Mouse (Mus musculus): ENCODE measurements around the gene Coro1a. TPM values are rescaled to one million over a fixed set of nuclear protein-coding genes. Genes with fewer than 3 reads are reported as not detected.

Coro1a gene
- polyA plus RNA-seq (2012; rRNA removed) = 208 and 229 TPM in 2 replicates

DNA sequence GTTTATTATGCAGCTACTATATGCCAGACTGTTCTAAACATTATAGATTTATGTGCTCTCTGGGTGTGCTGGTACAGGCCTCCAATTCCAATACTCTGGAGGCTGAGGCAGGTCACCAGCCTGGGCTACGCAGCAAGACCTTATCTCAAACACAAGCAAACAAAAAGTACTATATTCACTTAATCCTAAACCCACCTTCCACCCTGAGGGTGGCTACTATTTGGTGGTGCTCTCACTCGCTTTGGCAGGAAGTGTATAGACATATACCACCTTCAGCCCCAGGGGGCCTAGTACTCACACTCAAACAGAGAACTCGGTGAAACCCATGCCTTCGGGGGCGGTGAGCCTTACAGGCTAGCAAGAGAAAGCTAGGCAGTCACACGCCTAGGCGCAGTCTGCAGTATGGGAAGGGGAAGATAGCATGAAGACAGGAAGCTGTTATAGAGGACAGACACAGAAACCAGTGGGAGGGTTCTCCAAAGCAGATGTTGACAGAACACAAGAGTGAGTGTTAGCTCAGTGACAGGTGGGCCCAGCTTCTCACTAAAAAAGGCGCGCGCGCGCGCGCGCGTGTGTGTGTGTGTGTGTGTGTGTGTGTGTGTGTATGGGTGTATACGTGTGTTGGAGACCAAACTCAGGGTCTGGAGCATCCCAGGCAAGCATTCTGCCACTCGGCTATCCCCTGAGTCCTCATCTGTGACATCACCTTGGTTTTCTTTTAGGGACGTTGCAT lies at the start of gene Coro1a:
Coro1a (minus strand) TSS at position 346 of the 733 bp plus-strand sequence.
- H3K4me1 ChIP-seq (ENCODE audit: control insufficient read depth, insufficient read depth, low read length) = no peaks in the 10 kb centered on the region
- no peak for DNase-seq
- no peak for TF ChIP-seq POLR2A (IDR thresholded peaks at IDR 0.05; ENCODE audit: borderline replicate concordance, extremely low read depth, low read depth, low read length)
- no peak for TF ChIP-seq CTCF (IDR thresholded peaks at IDR 0.05; ENCODE audit: insufficient read depth, low read length)
- no peak within 1 kb of the TSS for H3K4me3 ChIP-seq (replicated peaks; ENCODE audit: extremely low read depth, low read depth, low read length)
- 68% methylated on average over 19 of the region's 19 CpGs for WGBS

DNA sequence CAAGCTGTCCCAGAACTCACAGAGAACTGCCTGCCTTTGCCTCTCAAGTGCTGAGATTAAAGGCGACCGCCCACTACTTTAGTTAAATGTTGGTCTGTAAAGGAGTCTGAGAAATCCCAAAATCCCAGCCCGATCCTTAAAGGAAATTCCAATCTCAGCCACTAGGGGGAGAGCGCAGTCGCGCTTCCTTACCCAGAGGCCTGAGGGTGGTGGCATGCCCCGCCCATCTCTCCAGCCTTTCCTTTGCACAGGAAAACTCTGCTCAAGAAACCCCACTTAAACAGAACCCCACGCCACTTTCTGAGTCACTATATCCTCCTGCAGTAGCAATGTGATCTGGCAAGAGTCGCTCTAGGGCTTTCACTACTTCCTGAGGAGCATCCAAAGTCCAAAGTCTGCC lies 47.3 kb upstream of the Coro1a start:
- WGBS = 1% methylated on average over 9 of the region's 9 CpGs
- peak; percentile 74 for DNase-seq

DNA sequence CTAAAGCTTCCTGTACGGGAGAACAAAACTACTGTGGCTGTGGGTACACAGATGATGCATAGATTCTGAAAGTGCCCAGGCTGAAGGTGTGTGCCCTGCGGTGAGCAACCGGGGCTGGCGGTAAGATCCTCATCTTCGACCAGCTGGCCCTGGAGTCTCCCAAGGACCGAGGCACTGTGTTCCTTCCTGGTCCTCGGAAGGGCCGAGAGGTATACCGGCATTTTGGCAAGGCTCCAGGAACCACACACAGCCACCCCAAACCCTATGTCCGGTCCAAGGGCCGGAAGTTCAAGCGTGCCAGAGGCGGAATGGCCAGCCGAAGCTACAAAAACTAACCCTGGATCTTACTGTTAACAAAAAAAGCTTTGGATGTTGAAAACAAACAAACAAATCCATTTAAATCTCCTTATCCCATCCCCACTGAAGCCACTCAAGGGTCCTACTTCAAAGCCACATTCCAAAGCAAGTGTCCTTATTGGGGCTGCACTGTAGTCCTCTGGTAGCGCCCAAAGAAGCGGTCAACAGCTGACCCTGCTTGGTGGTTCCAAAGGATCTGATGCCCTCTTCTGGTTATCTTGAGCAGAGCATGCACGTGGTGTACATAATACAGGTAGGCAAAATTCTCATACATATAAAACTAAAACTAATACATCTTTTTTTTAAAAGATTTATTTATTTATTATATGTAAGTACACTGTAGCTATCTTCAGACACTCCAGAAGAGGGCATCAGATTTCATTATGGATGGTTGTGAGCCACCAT lies 42.2 kb upstream of the Coro1a start:
- WGBS = 71% methylated on average over 17 of the region's 17 CpGs

More for the DNA sequence above, 47.3 kb upstream of the Coro1a start:
- Histone ChIP-seq H3K4me3 (replicated peaks; ENCODE audit: extremely low read depth, low read depth, low read length) (no peak overlapping the region), H3K4me1 (ENCODE audit: control insufficient read depth, insufficient read depth, low read length) (no peaks in the 10 kb centered on the region)
- TF ChIP-seq POLR2A (IDR thresholded peaks at IDR 0.05; ENCODE audit: borderline replicate concordance, extremely low read depth, low read depth, low read length) (no peak), CTCF (IDR thresholded peaks at IDR 0.05; ENCODE audit: insufficient read depth, low read length) (peak; percentile 85)

DNA sequence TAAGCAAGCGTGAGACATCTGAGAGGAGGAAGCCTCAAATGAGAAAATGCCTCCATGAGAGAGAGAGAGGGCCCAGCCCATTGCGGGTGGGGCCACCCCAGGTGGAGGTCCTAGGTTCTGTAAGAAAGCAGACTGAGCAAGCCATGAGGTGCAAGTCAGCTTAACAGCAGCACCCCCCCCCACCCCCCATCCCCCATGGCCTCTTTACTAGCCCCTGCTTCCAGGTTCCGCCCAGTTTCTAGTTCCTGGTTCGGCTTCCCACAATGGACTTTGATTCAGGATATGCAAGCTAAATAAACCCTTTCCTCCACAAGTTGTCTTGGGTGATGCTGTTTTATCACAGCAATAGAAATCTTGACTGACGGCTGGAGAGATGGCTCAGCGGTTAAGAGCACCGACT lies 41.2 kb upstream of the Coro1a start:
- TF ChIP-seq POLR2A (IDR thresholded peaks at IDR 0.05; ENCODE audit: borderline replicate concordance, extremely low read depth, low read depth, low read length) = no peak
- TF ChIP-seq CTCF (IDR thresholded peaks at IDR 0.05; ENCODE audit: insufficient read depth, low read length) = no peak
- DNase-seq = no peak
- 38% methylated on average over 7 of the region's 7 CpGs for WGBS

More for the DNA sequence above, 42.2 kb upstream of the Coro1a start:
- TF ChIP-seq CTCF (IDR thresholded peaks at IDR 0.05; ENCODE audit: insufficient read depth, low read length) (no peak), POLR2A (IDR thresholded peaks at IDR 0.05; ENCODE audit: borderline replicate concordance, extremely low read depth, low read depth, low read length) (no peak)
- no peak for DNase-seq
- Histone ChIP-seq H3K4me1 (ENCODE audit: control insufficient read depth, insufficient read depth, low read length) (peaks cover 6% of the 10 kb centered on the region), H3K4me3 (replicated peaks; ENCODE audit: extremely low read depth, low read depth, low read length) (no peak overlapping the region)

DNA sequence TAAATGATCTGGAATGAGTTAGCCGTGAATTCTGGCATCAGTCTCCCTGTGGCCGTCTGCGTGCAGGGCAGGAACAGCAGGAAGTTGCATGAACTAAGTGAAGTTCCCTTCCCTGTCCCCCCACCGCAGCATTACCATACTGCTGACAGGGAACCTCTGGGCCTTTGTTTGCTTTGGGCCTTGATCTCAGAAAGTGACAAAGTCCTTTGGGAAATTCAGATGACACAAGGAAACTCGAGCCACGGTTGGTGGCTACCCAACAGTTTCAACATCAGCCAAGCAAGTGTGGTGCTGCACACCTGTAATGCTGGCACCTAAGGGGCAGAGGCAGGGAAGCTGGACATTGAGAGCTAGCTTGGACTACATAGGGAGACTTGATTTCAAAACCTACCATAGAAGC lies 39.2 kb upstream of the Coro1a start:
- H3K4me3 ChIP-seq (replicated peaks; ENCODE audit: extremely low read depth, low read depth, low read length) = no peak overlapping the region
- WGBS = 13% methylated on average over 6 of the region's 6 CpGs
- TF ChIP-seq POLR2A (IDR thresholded peaks at IDR 0.05; ENCODE audit: borderline replicate concordance, extremely low read depth, low read depth, low read length) (peak; percentile 11; the same call in 1 of the 2 replicates), CTCF (IDR thresholded peaks at IDR 0.05; ENCODE audit: insufficient read depth, low read length) (no peak)
- peaks cover 6% of the 10 kb centered on the region for H3K4me1 ChIP-seq (ENCODE audit: control insufficient read depth, insufficient read depth, low read length)
- no peak for DNase-seq

More for the DNA sequence above, 41.2 kb upstream of the Coro1a start:
- Histone ChIP-seq H3K4me1 (ENCODE audit: control insufficient read depth, insufficient read depth, low read length) (peaks cover 6% of the 10 kb centered on the region), H3K4me3 (replicated peaks; ENCODE audit: extremely low read depth, low read depth, low read length) (no peak overlapping the region)

DNA sequence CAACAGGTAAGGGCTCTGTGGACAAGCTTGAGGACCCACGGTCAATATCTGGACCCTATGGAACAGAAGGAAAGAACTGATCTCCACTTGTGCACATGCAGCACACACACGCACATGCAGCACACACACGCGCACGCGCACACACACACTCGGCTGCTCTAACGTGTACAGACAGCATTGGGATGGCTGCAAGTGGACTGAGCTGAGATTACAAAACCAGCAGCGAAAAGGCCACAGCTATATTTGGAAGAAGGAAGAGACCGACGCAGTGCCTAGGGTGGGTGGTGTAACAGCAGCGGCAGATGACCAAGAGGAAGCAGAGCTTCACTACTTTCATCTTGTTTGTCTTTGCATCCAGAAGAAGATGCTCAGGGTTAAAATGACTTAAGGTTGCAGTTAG lies 38.5 kb upstream of the Coro1a start:
- no peak for DNase-seq
- H3K4me1 ChIP-seq (ENCODE audit: control insufficient read depth, insufficient read depth, low read length) = peaks cover 6% of the 10 kb centered on the region
- TF ChIP-seq CTCF (IDR thresholded peaks at IDR 0.05; ENCODE audit: insufficient read depth, low read length) (no peak), POLR2A (IDR thresholded peaks at IDR 0.05; ENCODE audit: borderline replicate concordance, extremely low read depth, low read depth, low read length) (peak; percentile 16; the same call in 1 of the 2 replicates)
- no peak overlapping the region for H3K4me3 ChIP-seq (replicated peaks; ENCODE audit: extremely low read depth, low read depth, low read length)
- WGBS = 75% methylated on average over 12 of the region's 12 CpGs

DNA sequence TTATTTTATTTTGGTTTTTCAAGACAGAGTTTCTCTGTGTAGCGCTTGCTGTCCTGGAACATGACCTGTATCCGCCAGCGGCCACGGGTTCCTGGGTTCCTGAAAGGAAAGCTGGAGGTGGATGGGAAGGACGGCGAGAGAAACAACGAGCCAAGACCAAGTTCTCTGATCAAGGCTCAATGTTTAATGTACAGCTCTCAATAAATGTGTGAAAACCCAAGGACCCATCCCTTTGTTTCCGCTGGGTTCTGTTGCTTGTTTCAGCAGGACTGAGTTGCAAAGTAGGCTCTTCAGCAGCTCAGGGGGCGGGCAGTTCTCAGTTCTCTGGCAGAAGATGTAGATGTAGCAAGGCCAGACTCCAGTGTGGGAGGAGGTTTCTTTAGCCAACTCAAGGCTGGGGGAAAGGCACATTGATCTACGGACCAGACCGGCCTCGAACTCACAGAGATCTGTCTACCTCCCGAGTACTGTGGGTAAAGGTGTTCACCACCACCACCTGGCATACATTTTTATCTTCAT lies 34.4 kb upstream of the Coro1a start:
- no peak overlapping the region for H3K4me3 ChIP-seq (replicated peaks; ENCODE audit: extremely low read depth, low read depth, low read length)
- WGBS = 86% methylated on average over 13 of the region's 13 CpGs
- TF ChIP-seq POLR2A (IDR thresholded peaks at IDR 0.05; ENCODE audit: borderline replicate concordance, extremely low read depth, low read depth, low read length) (no peak), CTCF (IDR thresholded peaks at IDR 0.05; ENCODE audit: insufficient read depth, low read length) (no peak)
- DNase-seq = no peak
- peaks cover 4% of the 10 kb centered on the region; the same call in 1 of the 2 replicates for H3K4me1 ChIP-seq (ENCODE audit: control insufficient read depth, insufficient read depth, low read length)

DNA sequence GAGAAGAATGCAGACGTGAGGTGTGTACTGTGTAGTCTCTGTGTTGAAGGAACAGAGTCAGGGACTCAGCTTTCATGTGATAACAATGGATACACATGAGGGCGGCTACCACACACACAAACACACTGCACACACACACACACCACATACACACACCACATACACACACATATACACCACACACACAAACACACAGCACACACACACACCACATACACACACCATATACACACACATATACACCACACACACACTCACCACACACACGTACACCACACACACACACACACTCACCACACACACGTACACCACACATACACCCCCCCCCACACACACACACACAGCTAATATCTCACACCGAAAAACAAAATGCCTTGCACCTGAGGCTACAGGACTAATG lies 33.9 kb upstream of the Coro1a start:
- WGBS = 72% methylated on average over 5 of the region's 5 CpGs
- TF ChIP-seq POLR2A (IDR thresholded peaks at IDR 0.05; ENCODE audit: borderline replicate concordance, extremely low read depth, low read depth, low read length) = no peak
- no peak for TF ChIP-seq CTCF (IDR thresholded peaks at IDR 0.05; ENCODE audit: insufficient read depth, low read length)
- no peak for DNase-seq
- Histone ChIP-seq H3K4me1 (ENCODE audit: control insufficient read depth, insufficient read depth, low read length) (peaks cover 2% of the 10 kb centered on the region; the same call in 1 of the 2 replicates), H3K4me3 (replicated peaks; ENCODE audit: extremely low read depth, low read depth, low read length) (no peak overlapping the region)

DNA sequence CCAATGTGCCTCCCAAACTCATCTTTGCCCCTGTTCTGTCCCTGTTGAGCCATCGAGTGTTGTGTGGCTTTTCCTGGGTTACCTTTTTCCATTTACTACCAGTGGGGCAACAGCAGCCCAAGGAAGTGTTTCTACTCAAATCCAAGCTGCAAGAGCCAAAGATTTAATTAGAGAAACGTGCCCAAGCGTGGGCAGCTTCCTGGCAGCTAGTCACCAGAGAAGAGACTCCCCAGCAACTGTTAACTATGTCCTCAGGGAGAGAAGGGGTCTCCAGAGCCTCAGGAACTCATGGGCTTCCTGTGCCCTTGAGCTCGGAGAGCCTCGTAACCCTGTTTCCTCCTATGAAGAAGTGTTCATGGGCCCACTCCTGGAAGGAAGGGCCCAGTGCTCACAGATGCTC lies 33.4 kb upstream of the Coro1a start:
- TF ChIP-seq POLR2A (IDR thresholded peaks at IDR 0.05; ENCODE audit: borderline replicate concordance, extremely low read depth, low read depth, low read length) (no peak), CTCF (IDR thresholded peaks at IDR 0.05; ENCODE audit: insufficient read depth, low read length) (no peak)
- Histone ChIP-seq H3K4me3 (replicated peaks; ENCODE audit: extremely low read depth, low read depth, low read length) (no peak overlapping the region), H3K4me1 (ENCODE audit: control insufficient read depth, insufficient read depth, low read length) (peaks cover under 1% of the 10 kb centered on the region; the same call in 1 of the 2 replicates)
- WGBS = 62% methylated on average over 5 of the region's 5 CpGs
- DNase-seq = no peak

Measured in lung, adult 2 months (tissue).